Mouse (Mus musculus): ENCODE measurements around the gene Pyroxd2.

Gene Pyroxd2

DNA sequence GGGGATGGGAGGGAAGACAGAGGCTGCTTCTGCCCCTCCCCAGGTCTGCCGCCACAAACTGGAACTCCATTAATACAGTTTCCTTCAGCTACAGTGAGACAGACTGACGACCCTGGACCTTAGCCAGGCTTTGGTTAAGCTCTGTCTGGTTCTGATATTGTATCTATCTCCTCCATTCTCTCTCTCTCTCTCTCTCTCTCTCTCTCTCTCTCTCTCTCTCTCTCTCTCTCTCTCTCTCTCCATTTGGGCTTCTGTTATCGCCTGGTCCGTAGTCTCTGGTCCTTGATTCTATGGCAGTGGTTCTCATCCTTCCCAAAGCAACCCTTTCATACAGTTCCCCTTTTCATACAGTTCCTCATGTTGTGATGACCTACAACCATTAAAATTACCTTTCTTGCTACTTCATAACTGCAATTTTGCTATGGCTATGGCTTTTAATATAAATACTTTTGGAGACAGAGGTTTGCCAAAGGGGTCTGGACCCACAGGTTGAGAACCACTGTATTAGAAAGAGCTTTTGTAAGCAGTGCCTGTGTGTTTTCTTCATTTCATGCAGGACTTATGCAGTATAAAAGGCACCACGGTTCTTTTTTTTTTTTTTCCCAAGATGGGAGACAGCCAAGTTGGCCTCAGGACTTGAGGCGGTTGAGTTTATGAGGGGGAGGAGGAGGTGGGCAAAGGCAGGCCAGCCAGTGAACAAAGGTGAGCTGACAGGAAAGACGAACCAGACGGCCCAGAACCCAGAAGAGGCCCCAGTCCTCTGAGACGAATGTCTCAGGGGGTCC, 7.3 kb downstream of the Pyroxd2 start:
- DNase-seq (ENCODE audit: low spot score in 2 of 2) = no peak

DNA sequence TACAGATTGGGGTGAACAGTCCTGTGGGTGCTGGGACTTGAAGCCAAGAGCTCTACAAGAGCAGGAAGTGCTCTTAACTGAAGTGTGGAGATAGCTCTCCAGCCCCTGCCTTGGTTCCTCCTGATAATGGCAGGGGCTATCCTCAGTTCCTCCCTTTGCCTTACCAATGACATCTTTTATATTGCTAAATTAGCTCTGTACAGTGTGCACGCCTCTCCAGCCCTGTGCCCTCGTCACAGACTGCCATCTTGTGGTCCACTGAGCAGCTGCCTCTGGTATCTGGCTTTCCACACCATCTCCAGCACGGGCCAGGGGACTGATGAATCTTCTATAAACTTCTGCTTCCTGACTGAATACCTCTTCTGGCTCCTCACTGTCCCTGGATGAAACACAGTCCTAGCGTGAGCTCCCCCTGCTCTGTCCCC, 8.4 kb downstream of the Pyroxd2 start:
- peak in 1 of 2 experiments; percentile 65 for DNase-seq (ENCODE audit: low spot score in 2 of 2)

DNA sequence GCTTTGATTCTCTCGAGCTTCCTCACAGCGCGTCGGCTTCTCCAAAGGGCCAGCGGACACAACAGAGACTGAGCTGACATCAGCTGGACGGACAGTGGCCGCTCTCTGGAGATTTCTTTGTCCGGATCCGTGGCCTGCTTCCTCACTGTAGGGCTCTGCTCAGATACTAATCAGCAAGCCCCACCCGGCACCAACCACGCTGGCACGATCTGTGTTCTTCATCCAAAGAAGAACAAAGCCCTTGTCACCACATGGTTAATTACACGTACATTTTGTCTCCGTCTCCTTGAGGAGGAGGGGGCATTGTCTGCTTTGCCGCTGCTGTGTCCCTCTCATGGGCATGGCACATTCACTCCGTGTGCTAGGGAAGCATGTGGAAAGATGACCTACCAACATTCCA, 9.3 kb downstream of the Pyroxd2 start:
- DNase-seq (ENCODE audit: low spot score in 2 of 2) = no peak

DNA sequence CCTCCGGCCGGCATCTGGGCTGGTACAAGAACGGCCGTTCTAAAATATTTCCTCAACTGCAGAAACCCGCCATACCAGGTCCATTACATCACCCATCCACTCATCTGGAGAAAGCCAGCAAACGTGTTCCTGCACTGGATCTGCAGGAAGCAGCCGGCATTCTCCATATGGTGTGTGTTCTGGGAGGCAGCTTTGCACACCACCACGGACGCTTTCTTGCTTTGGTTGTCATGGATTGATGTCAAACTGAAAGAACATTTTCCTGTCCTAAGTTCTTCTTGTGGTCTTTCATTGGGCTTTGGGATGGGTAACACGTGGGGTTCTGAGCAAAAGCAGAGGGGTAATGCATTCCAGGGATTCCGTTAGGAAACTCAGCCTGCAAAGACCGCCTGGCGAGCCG, 10.7 kb downstream of the Pyroxd2 start:
- peak in 1 of 2 experiments; percentile 52 for DNase-seq (ENCODE audit: low spot score in 2 of 2)

DNA sequence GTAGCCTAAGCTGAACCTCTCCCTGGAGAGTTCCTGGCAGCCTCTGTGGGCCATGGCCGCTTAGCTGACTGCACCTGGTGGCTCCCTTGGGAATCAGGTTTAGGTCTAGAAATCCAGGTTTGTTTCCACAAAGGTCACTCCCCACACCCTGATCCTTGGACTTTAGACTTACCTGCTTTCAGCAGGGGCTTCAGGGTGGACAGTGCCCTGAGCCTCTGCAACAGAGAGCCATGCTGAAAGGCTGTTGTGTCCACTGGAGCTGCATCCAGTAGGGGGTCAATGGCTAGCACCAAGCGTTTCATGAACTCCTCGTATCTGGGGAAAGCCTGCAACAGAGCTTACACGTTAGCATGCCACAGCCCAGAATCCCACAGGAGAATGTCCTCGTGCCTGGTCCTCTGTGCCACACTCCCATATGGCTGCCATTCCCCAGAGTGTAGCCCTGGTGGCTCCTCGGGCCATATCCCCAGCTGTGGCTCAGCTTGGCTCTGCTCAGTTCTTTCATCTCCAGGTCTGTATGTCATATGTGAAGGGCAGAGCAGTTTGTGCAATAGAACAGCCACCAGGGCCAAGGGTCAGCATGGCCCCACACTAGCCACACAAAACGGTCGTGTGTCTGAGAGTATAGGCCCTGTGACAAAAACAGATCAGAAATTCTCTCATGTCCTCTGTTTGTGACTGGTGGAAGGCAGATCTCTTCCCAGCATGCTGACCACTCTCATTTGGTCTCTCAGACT, 12.2 kb downstream of the Pyroxd2 start:
- no peak for DNase-seq (ENCODE audit: low spot score in 2 of 2)

DNA sequence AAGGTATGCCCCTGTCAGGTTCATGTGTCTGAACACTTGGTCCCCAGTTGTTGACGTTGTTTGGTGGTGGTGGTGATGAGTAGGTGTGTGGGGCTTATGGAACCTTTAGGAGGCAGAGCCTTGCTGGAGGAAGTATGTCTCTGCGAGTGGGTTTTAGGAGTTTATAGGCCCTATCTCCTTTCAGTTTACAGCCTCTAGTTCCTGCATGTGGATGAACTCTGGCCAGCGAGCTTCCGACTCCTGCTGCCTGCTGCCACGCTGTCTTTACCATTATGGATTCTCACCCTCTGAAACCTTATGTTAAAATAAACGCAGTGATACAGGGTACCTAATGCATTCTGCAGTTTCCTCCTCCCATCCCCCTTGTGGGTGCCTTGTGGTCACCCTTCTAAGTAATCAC, 12.8 kb downstream of the Pyroxd2 start:
- no peak for DNase-seq (ENCODE audit: low spot score in 2 of 2)

DNA sequence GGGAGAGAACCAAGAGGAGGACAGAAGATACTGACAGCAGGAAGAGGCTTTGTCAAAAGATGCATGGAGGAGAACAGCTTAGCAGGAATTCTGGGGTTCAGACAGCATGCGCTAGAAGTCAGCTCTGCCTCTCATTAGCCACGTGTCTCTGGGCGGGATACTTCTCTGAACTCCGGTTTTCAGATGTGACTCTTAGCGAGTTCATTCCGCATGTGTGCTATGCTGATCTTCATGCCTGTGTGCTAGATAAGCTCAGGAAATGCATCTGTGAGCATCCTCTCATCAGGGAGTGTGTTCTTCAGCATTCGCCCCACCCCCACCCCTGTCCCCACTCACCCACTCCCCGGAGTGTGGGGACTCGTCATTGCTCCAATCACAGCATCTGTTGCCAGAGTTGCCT, 14.8 kb downstream of the Pyroxd2 start:
- no peak for DNase-seq (ENCODE audit: low spot score in 2 of 2)

DNA sequence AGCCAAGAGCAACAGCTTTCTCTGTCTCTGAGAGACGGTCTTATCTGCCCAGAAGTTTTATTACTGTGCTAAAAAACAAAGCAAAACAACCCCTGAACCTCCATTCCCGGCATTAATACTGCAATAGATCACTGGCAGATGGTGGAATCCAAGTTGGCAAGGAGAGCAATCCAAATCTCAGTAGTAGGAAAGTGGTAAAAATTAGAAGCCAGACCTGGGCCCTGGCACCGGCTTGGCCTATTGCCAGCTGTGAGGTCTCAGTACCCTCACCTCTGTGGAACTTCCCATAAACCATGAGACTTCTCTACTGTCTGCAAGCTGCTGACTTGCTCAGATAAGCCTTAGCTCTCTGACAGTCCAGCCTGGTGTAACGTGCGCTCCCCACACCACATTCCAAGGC, 17.6 kb downstream of the Pyroxd2 start:
- DNase-seq (ENCODE audit: low spot score in 2 of 2) = no peak

DNA sequence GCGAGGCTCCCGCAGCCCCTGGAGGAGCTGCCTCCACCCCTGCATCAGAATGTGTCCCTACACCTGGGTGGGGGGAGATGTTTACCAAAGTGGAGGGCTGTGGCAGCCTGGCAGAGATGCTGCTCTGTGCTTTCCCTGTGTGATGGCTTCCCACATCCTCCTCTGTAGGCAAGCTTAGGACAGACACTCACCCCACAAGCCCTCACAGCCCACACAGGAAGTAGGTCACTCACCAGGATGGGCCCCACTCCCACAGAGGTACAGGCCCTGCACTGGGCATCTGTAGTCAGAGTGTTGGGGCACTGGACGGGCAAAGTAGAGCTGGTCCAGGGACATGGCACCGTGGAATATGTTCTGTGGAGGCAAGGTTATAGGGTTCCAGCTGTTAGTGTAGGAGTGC, 25.2 kb downstream of the Pyroxd2 start:
- DNase-seq (ENCODE audit: low spot score in 2 of 2) = no peak

DNA sequence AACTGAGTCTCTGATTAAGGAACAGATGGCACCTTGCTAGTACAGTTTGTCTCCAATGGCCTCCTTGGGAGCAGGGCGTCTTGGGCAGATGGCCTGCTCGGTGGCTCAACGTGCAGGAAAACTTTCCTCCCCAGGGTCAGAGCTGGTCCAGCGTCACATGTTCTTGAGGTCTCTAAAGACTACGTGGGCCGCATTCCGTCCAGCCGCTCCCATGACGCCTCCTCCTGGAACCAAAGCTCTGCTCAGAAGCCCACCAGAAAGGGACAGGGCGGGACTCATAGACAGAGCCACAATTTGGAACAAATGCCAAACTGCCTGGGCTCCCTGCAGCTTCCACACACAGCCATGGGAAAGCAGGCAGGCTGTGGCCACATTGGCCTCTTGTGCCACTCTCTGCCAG, 25.8 kb downstream of the Pyroxd2 start:
- DNase-seq (ENCODE audit: low spot score in 2 of 2) = no peak

DNA sequence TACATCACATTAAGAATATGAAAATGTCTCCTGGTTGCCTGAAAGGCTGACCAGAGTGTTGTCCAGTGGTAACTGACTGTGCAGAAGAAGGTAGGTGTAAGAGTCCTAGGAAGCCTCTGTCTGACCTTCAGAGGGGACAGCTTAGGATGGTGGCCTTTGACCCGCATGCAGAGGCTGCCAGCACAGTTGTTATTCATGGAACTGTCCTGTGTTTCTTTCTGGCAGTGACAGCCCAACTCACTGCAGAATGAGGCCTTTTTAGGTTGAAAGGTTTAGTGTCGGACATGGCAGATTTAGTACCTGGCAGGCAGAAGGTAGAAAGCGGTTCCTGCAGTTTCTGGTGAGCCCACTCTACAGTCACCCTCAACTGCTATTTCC, 26.6 kb downstream of the Pyroxd2 start:
- DNase-seq (ENCODE audit: low spot score in 2 of 2) = no peak

DNA sequence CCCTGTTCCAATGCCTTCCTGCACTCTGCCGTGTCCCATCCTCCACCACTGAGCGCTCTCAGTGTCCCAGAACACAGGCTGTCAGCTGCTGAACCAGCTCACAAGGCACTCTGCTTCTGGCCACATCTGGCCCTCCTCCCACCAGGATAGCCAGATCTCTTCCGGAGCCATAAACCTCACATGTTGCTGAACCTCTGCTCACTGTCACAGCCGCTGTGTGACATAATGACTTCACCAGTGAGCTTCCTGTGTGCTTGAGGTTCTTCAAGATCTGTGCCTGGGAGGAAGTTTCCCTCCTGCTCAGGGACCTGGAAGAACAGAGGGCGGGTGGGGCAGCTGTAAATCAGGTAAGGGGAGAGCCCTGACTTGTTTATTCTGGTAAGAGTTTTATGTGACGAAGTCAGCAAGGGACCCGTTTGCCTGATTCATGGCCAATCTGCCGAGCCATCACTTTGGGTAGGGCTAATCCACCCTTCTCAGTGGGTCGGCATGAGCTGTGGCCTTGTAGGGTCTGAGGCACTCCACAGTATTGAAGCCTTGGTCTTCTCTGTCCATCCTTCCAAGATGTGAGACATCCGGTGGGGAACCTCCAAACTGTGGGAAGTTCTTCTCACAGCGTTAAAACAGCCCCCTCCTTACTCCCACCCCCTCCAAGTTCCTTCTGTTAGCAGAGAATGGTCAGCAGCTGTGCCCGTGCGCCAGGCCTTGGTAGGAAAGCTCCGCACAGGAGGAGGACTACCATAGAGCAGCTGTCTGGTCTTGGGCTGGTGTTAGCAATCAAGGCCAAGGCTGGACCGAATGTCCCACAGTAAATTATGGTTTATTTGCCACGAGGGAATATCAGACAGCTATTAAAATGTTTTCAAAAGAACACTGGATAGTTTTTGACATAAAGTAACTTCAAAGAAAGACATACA, 27.3 kb downstream of the Pyroxd2 start:
- DNase-seq (ENCODE audit: low spot score in 2 of 2) = no peak

DNA sequence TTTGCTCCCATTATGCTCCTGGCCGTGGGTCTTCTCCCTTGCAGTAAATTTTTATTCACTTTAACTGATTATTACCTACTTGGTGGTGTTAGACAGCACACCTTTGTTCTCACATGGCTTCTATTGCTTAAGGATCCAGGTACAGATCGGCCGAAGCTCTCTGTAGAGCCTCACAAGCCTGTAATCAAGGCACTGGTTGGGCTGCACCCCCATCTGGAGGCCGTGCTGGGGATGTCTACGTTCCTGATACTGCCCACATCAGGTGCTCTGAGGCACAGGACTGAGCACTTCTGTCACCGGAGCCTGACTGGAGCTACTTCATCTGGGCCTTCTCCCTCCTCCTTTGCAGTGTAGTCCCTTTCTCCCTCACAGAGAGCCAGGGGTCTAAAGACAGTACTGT, 29.3 kb downstream of the Pyroxd2 start:
- DNase-seq (ENCODE audit: low spot score in 2 of 2) = no peak

DNA sequence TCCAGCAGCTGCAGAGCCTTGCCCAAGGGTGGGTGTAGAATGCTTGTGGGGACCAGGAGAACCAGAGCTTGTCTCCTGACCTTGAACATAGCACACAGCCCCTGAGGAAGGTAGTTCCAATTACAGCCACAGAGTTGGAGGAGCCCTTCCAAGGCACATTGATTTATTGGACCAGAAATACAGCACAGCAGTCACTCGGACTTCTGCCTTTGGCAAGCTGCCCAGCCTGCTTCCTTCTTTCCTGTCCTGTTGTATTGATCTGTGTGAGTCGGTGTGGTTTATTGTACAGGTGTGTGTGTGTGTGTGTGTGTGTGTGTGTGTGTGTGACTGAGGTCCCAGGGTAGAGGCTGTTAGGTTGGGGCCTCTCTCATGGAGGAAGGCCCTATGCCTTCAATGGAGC, 30.1 kb downstream of the Pyroxd2 start:
- DNase-seq (ENCODE audit: low spot score in 2 of 2) = no peak

DNA sequence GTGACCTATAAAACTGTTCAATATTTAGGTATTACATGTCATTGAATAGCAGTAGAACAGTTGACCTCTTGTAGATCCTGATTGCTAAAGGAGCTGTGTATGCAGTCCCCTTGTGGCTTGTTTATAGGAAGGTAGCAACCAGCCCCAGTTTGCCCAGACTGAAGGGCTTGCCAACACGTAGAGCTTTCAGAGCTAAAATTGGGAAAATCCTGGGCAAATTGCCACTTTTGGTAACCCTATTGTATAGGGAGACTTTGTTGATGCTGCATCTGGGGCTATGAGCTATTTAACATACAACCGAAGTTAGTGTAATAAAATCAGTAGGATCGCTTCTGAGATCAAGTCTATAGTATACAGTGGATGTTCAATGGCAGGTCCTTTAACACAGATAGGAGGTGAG, 34.5 kb downstream of the Pyroxd2 start:
- no peak for DNase-seq (ENCODE audit: low spot score in 2 of 2)

DNA sequence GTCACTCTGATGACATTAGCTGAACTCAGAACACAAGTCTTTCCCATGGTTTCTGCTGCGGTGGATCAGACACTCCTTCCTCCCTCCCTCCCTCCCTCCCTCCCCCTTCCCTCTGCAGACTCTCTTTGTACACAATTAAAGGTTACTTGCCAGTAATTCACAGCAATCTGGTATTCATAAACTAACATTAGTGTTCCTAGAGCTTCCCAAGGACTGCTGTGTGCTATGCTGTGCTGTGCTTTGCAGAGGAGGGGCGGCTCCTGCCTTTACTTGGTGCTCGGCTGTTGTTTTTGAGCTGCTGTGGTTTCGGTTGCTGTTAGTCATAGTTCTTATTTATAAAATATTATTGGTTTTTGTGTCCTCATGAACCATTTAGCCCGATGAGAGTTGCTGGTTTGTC, 34.9 kb downstream of the Pyroxd2 start:
- no peak for DNase-seq (ENCODE audit: low spot score in 2 of 2)

DNA sequence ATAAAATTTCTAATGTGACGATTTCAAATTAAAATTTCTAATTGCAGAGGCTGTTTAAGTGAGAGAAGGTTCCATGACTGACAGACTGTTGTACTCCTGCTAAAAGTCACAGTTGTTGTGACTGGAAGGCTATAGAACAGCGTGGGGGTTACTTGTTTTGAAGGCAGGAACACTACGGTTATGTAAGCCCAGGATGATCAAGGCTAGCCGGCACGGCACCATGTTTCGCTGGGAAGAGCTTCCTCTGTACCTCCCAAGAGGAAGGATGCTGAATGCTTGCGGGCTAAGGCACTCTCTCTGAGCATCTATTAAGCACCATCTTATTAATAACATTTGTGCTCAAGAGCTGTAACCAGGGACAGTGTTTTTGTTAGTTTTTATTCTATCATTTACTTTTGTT, 36.1 kb downstream of the Pyroxd2 start:
- peak in 1 of 2 experiments; percentile 26 for DNase-seq (ENCODE audit: low spot score in 2 of 2)

DNA sequence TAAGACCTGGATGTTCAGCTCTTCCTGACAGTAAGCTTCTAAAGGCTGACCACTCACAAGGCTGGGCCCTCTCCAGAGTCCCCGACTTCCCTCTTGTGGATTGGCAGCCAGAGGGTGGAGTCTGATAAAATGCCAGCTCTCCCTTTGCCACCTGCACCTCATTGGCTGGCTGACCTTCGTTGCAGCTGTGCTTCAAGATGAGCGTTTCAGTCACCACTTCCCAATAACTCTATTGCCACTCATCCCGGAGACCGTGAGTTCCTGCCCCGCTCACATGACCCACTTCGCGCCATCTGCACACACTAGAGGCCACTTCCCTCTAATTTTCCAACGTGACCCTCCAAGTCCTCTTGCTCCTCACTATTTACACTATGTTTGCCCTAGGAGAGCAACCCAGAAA, 38.8 kb downstream of the Pyroxd2 start:
- no peak for DNase-seq (ENCODE audit: low spot score in 2 of 2)

DNA sequence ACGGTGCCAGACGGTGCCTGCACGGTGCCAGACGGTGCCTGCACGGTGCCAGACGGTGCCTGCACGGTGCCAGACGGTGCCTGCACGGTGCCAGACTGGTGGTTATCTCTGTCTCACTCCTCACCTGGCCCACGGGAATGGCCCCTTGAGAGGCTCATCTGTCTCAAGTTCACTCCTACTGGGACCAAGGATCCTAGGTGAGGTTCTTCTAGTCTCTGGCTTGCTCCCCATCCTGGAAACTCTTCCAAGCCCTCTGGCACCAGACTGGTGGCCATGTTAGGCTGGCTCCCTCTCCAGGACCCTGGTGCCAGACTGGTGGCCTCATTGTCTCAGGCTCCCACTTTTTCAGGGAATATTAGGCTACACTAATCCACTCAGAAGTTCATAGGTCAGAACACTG, 53.1 kb downstream of the Pyroxd2 start:
- DNase-seq (ENCODE audit: low spot score in 2 of 2) = no peak

DNA sequence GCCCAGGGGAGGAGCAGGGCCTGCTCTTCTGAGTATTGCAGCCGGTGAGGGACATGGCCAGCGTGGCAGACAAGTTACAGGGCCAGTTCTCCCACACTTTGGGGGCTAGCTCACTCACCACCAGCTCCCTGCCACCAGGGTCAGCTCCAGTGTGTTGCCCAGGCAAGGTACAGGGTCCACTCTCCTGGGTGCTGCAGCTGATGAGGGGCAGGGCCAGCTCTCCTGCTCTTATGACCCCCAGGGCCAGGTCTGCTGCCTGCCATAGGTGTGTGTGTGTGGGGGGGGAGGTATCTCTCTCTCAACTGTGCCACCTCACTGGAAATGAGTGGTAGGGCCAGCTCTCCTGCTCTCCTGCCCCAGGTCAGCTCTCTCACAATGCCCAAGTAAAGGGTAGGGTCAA, 54.0 kb downstream of the Pyroxd2 start:
- DNase-seq (ENCODE audit: low spot score in 2 of 2) = no peak

DNA sequence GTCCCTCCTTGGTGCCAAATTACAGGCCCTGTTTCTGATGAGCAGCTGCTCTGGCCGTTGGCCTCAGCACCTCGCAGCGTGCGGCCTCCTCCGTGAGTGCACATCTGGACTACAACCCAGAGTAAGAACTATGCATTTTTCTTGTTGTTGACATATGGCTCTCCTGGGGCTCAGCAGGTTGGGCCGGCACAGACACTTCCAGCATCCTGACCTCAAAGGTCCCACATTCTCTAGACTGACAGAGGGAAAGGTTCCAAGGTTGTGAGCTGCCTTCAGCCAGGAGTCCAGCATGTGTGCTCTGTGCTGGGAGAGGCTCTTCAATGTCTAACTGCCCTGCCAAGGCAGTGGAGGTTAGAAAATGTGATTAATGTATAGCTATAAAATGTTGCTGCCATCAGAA, 55.2 kb downstream of the Pyroxd2 start:
- DNase-seq (ENCODE audit: low spot score in 2 of 2) = no peak

DNA sequence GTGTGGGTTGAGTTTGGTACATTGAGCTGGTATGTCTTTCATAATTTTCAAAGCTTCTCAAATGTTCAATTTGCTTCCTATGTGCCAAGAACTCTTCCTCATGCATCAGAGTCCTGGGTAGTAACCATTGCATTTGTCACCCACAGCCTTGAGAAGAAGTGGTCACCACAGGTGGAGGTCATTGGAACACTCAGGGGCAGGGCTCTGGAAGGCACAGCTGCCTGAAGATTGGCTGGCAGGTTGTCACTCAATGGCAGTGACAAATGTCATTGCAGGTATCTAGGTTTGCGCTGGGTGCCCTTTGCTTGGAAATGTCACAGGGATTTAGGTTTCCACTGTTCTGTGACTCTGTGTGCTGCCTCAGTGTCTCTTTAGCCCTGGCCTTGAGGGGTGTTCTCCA, 62.3 kb downstream of the Pyroxd2 start:
- DNase-seq (ENCODE audit: low spot score in 2 of 2) = no peak
